Mouse (Mus musculus) erythroblast, embryonic 14.5 days (primary cell): ENCODE measurements around the gene Macrod2. TPM values are rescaled to one million over a fixed set of nuclear protein-coding genes. Genes with fewer than 3 reads are reported as not detected.

Source experiments
- H3K27me3 ChIP-seq: 2 replicates; pipeline ENCODE4 v1.6.1; 2012; ENCODE audit warnings: inconsistent platforms; ENCODE audit not compliant: control insufficient read depth
- H3K36me3 ChIP-seq: 2 replicates; pipeline ENCODE4 v1.6.1; 2012; ENCODE audit warnings: mild to moderate bottlenecking, inconsistent platforms; ENCODE audit not compliant: control insufficient read depth
- H3K4me1 ChIP-seq: 2 replicates; pipeline ENCODE4 v1.6.1; 2012; ENCODE audit warnings: inconsistent platforms; ENCODE audit not compliant: control insufficient read depth
- H3K4me3 ChIP-seq: replicated peaks from 2 replicates; pipeline ENCODE3; 2012; ENCODE audit warnings: moderate library complexity, mild to moderate bottlenecking, inconsistent platforms
- H3K9me3 ChIP-seq: 2 replicates; pipeline ENCODE4 v1.6.1; 2012; ENCODE audit warnings: low read length, inconsistent platforms, mixed read lengths; ENCODE audit not compliant: control insufficient read depth
- GATA1 ChIP-seq: IDR thresholded peaks from 2 replicates; pipeline ENCODE4 v1.6.1; 2012; ENCODE audit warnings: low read length, inconsistent platforms, mixed read lengths
- TAL1 ChIP-seq: IDR thresholded peaks from 3 replicates; pipeline ENCODE4 v1.6.1; 2012; ENCODE audit warnings: low read length, inconsistent platforms, mixed read lengths
- polyA plus RNA-seq: library from polyadenylated mRNA; stranded (reverse); fragments of >175 nt; gene quantifications from 2 replicates; pipeline ENCODE4 v1.2.3, GENCODE M21; 2012

Gene Macrod2
- polyA plus RNA-seq, 1 experiment, result 0.81 TPM

GRCm38 (mm10) chr2:142380563-142380962, 1985.5 kb downstream of the Macrod2 start:
- Histone ChIP-seq H3K4me3 (no peak overlapping the region), H3K4me1 (no peaks in the 10 kb centered on the region), H3K9me3 (no peaks in the 10 kb centered on the region), H3K27me3 (no peaks in the 10 kb centered on the region), H3K36me3 (no peaks in the 10 kb centered on the region)
- TF ChIP-seq TAL1 (no peak), GATA1 (no peak)

GRCm38 (mm10) chr2:142381081-142381579, 1986.0 kb downstream of the Macrod2 start:
- no peaks in the 10 kb centered on the region for H3K36me3 ChIP-seq
- H3K4me1 ChIP-seq, result no peaks in the 10 kb centered on the region
- TF ChIP-seq GATA1 (no peak), TAL1 (no peak)
- no peaks in the 10 kb centered on the region for H3K9me3 ChIP-seq
- no peaks in the 10 kb centered on the region for H3K27me3 ChIP-seq
- H3K4me3 ChIP-seq, result no peak overlapping the region

- Histone ChIP-seq H3K36me3 (no peaks in the 10 kb centered on the region), H3K4me1 (peaks cover 10% of the 10 kb centered on the region), H3K4me3 (no peak overlapping the region), H3K27me3 (no peaks in the 10 kb centered on the region), H3K9me3 (no peaks in the 10 kb centered on the region)
- TF ChIP-seq GATA1 (no peak), TAL1 (no peak)
Observed at GRCm38 (mm10) chr2:142393546-142393945, 1998.4 kb downstream of the Macrod2 start.

GRCm38 (mm10) chr2:142399490-142399889, 2004.4 kb downstream of the Macrod2 start:
- no peaks in the 10 kb centered on the region for H3K27me3 ChIP-seq
- H3K36me3 ChIP-seq, result no peaks in the 10 kb centered on the region
- H3K4me1 ChIP-seq, result peaks cover 52% of the 10 kb centered on the region
- no peaks in the 10 kb centered on the region for H3K9me3 ChIP-seq
- TF ChIP-seq GATA1, result peak; percentile 44; the same call in 1 of the 2 replicates
- peak; percentile 71 for TF ChIP-seq TAL1
- H3K4me3 ChIP-seq, result peak overlapping the region; percentile 50

GRCm38 (mm10) chr2:142400781-142401180, 2005.7 kb downstream of the Macrod2 start:
- no peak for TF ChIP-seq GATA1
- TF ChIP-seq TAL1, result no peak
- Histone ChIP-seq H3K27me3 (no peaks in the 10 kb centered on the region), H3K36me3 (no peaks in the 10 kb centered on the region), H3K4me3 (no peak overlapping the region), H3K9me3 (no peaks in the 10 kb centered on the region), H3K4me1 (peaks cover 53% of the 10 kb centered on the region)

GRCm38 (mm10) chr2:142401359-142401758, 2006.2 kb downstream of the Macrod2 start:
- Histone ChIP-seq H3K4me1 (peaks cover 53% of the 10 kb centered on the region), H3K4me3 (no peak overlapping the region), H3K9me3 (no peaks in the 10 kb centered on the region), H3K36me3 (no peaks in the 10 kb centered on the region), H3K27me3 (no peaks in the 10 kb centered on the region)
- TF ChIP-seq TAL1 (no peak), GATA1 (no peak)

GRCm38 (mm10) chr2:142403394-142403793, 2008.3 kb downstream of the Macrod2 start:
- Histone ChIP-seq H3K27me3 (no peaks in the 10 kb centered on the region), H3K9me3 (no peaks in the 10 kb centered on the region), H3K4me3 (no peak overlapping the region), H3K4me1 (peaks cover 45% of the 10 kb centered on the region), H3K36me3 (no peaks in the 10 kb centered on the region)
- no peak for TF ChIP-seq GATA1
- no peak for TF ChIP-seq TAL1

GRCm38 (mm10) chr2:142404321-142404720, 2009.2 kb downstream of the Macrod2 start:
- TF ChIP-seq TAL1 (no peak), GATA1 (no peak)
- H3K9me3 ChIP-seq, result no peaks in the 10 kb centered on the region
- H3K36me3 ChIP-seq, result no peaks in the 10 kb centered on the region
- no peak overlapping the region for H3K4me3 ChIP-seq
- peaks cover 37% of the 10 kb centered on the region for H3K4me1 ChIP-seq
- H3K27me3 ChIP-seq, result no peaks in the 10 kb centered on the region

- no peaks in the 10 kb centered on the region for H3K27me3 ChIP-seq
- H3K36me3 ChIP-seq, result no peaks in the 10 kb centered on the region
- H3K4me3 ChIP-seq, result no peak overlapping the region
- H3K9me3 ChIP-seq, result no peaks in the 10 kb centered on the region
- H3K4me1 ChIP-seq, result peaks cover 14% of the 10 kb centered on the region
- TF ChIP-seq GATA1 (no peak), TAL1 (no peak)
Observed at GRCm38 (mm10) chr2:142407341-142407740, 2012.2 kb downstream of the Macrod2 start.

- TF ChIP-seq GATA1 (no peak), TAL1 (no peak)
- H3K4me1 ChIP-seq, result peaks cover 2% of the 10 kb centered on the region; the same call in 1 of the 2 replicates
- H3K4me3 ChIP-seq, result no peak overlapping the region
Observed at GRCm38 (mm10) chr2:142410124-142410523, 2015.0 kb downstream of the Macrod2 start.

More at GRCm38 (mm10) chr2:142410124-142410523, 2015.0 kb downstream of the Macrod2 start:
- Histone ChIP-seq H3K9me3 (no peaks in the 10 kb centered on the region), H3K36me3 (no peaks in the 10 kb centered on the region), H3K27me3 (no peaks in the 10 kb centered on the region)
